Mouse (Mus musculus) liver, embryonic 12.5 days (tissue): ENCODE measurements at regions not wholly inside any gene's neighbourhood (a gene's known extent, or its start where the extent isn't known, plus 50 kb on each side); places are given as distances from the start of the nearest gene placed in this dataset.

Experiments
- ATAC-seq: fragments of 200-750 bp; cut with Nextera tagmentation; 2 replicates; pipeline ENCODE4 v1.8.0; 2017; ENCODE audit warnings: moderate number of reproducible peaks, mild to moderate bottlenecking, moderate library complexity
- H3K27ac ChIP-seq: fragments of 300-500 bp; sonication (generic); 2 replicates; pipeline ENCODE4 v1.5.1; 2016; ENCODE audit warnings: mild to moderate bottlenecking
- H3K27me3 ChIP-seq: fragments of 300-500 bp; sonication (generic); replicated peaks from 2 replicates; pipeline ENCODE4 v1.6.1; 2016; ENCODE audit warnings: mild to moderate bottlenecking, moderate library complexity
- H3K36me3 ChIP-seq: fragments of 300-500 bp; sonication (generic); 2 replicates; pipeline ENCODE4 v1.6.1; 2016; ENCODE audit warnings: mild to moderate bottlenecking, moderate library complexity
- H3K4me1 ChIP-seq: fragments of 300-500 bp; sonication (generic); 2 replicates; pipeline ENCODE4 v1.6.1; 2016
- H3K4me2 ChIP-seq: fragments of 300-500 bp; sonication (generic); 2 replicates; pipeline ENCODE4 v1.6.1; 2016; ENCODE audit warnings: mild to moderate bottlenecking, moderate library complexity
- H3K4me3 ChIP-seq: fragments of 300-500 bp; sonication (generic); 2 replicates; pipeline ENCODE4 v1.5.1; 2016; ENCODE audit warnings: mild to moderate bottlenecking, moderate library complexity
- H3K9ac ChIP-seq: fragments of 300-500 bp; sonication (generic); 2 replicates; pipeline ENCODE4 v1.6.1; 2016; ENCODE audit warnings: mild to moderate bottlenecking, moderate library complexity
- H3K9me3 ChIP-seq: fragments of 300-500 bp; sonication (generic); replicated peaks from 2 replicates; pipeline ENCODE4 v1.6.1; 2016; ENCODE audit warnings: mild to moderate bottlenecking, moderate library complexity
- WGBS: fragments of 180-500 bp; shearing (Covaris S2); methylation state at CpG from one replicate; pipeline ENCODE4 v1.1.7; 2016; ENCODE audit not compliant: insufficient replicate concordance; 5-methylcytosine and 5-hydroxymethylcytosine counted together

DNA sequence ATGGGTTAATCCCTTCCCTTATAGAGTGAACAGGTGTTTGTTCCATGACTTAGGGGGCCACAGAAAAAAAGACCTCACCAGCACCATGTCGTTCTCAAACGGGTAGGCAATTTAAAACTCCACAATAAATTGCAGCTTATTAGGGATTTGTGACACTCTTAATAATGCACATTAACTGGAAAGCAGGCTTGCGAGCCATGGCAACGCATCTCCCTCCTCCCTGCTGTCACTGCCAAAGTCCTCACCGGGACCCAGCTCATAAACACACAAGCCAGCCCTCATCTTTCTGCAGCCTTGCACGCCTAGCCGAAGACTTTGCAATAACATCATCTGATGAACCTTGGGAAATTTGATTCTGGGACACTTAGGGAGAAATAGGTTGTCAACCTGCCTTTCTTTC lies 152.3 kb upstream of the Dio3 start:
- Histone ChIP-seq H3K36me3 (no peaks in the 10 kb centered on the region), H3K4me3 (no peak overlapping the region), H3K4me2 (no peak overlapping the region), H3K27me3 (no peaks in the 10 kb centered on the region), H3K9ac (no peak overlapping the region), H3K4me1 (no peaks in the 10 kb centered on the region), H3K9me3 (no peaks in the 10 kb centered on the region), H3K27ac (no peak overlapping the region)
- WGBS, result 80% methylated on average over 7 of the region's 7 CpGs
- no peak for ATAC-seq

DNA sequence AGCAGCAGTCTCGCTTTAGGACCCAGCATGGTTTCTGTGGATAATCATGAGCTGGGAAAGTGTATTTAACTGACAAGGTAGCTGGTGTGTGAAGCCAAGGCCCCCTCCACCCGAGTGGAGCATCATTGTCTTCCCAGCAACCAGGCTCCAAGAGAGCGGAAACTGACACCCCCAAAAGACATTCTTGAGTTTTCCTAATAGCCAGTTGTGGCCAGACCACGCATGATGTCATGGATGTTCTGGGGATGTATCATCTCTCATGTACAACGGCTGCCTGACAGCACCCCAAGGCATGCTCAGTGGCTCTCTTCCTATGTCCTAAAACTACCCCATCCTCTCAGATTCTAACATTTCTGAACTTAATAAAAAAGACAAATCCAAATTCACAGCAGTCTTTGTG lies 133.5 kb upstream of the Dio3 start:
- WGBS, result 71% methylated on average over 5 of the region's 5 CpGs
- H3K36me3 ChIP-seq, result no peaks in the 10 kb centered on the region
- ATAC-seq, result no peak

DNA sequence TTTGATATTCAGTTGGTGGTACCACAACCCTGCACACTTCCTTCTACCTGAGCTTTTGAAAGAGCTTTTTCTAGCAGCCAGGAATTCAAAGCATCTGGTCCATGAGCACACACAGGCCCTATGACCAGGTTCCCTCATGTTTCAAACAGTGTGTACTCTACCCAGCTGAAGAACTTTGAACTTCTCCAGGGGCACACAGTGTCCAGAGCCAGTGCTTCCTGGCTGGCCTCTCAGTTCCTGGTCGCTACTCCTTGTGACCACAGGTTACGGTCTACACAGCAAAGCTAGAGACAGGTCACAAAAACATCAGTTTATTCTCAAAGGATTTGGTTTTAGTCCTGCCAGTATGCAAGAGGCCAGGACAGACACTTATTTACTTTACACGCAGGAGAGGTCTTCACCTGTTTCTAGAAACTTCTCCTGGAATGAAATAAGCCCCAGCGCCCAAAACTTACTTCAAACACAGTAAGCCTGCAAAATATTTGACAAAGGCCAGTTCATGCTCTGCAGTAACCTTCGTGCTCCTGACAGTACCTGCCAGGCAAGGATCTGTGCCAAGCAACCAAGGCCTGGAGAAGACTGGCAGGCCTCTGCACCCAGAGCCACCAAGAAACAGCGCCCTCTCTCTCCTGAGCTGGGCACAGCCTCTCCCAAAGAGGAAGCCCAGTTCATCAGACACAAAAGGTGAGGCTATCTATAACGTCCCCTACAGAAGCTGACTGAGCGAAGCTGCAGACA lies 124.5 kb upstream of the Dio3 start:
- peaks cover 5% of the 10 kb centered on the region; the same call in 1 of the 2 replicates for H3K9me3 ChIP-seq
- no peak for ATAC-seq
- H3K27ac ChIP-seq, result no peak overlapping the region

More for the DNA sequence above, 133.5 kb upstream of the Dio3 start:
- Histone ChIP-seq H3K27me3 (no peaks in the 10 kb centered on the region), H3K4me3 (no peak overlapping the region), H3K27ac (no peak overlapping the region), H3K4me2 (no peak overlapping the region), H3K9me3 (peaks cover 7% of the 10 kb centered on the region; the same call in 1 of the 2 replicates), H3K4me1 (no peaks in the 10 kb centered on the region), H3K9ac (no peak overlapping the region)

DNA sequence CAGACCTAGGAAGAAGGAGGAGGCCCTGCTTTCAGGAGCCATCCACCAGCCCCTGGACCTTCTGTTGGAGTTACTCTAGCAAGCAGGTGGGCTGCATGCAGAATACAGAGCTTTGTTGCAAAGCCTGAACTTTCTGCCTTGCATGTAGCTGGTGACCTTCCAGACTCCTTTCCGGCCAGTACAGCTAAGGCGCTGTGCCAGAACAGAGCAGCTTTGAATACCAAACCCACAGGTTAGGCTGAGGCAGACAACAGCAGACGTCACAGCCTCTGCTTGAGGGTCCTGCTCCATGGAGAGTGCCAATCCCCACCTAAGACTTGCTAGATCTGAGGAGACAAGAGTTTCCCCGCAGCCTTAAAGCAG lies 123.9 kb upstream of the Dio3 start:
- ATAC-seq, result no peak
- Histone ChIP-seq H3K27ac (no peak overlapping the region), H3K9me3 (no peaks in the 10 kb centered on the region), H3K4me2 (no peak overlapping the region), H3K9ac (no peak overlapping the region), H3K36me3 (no peaks in the 10 kb centered on the region), H3K4me1 (no peaks in the 10 kb centered on the region), H3K27me3 (no peaks in the 10 kb centered on the region), H3K4me3 (no peak overlapping the region)
- WGBS, result 53% methylated on average over 4 of the region's 4 CpGs

More for the DNA sequence above, 124.5 kb upstream of the Dio3 start:
- H3K4me1 ChIP-seq, result no peaks in the 10 kb centered on the region
- no peak overlapping the region for H3K4me2 ChIP-seq
- no peak overlapping the region for H3K9ac ChIP-seq
- H3K27me3 ChIP-seq, result no peaks in the 10 kb centered on the region
- no peak overlapping the region for H3K4me3 ChIP-seq
- no peaks in the 10 kb centered on the region for H3K36me3 ChIP-seq
- 64% methylated on average over 8 of the region's 8 CpGs for WGBS

DNA sequence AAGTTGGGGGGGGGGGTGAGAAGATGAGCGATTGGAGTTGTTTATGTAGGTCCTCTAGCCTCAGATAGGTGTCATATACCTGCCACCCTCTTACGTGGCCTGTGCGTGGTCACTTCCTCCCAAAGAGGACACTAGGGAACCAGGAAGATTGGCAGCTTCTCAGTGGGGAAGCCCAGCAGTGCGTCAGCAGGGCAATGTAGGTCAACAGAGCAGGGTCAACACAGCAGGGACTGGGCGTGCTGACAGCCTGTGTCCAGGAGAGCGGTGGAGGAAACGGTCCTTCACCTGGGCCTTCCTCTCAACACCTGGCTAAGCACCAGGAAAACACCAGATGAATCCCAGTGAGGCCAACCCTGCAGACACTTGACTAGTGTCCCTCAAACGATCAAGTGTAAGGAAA lies 122.4 kb upstream of the Dio3 start:
- WGBS, result 55% methylated on average over 8 of the region's 8 CpGs
- ATAC-seq, result peak; percentile 67
- Histone ChIP-seq H3K9ac (no peak overlapping the region), H3K4me2 (no peak overlapping the region), H3K4me3 (no peak overlapping the region), H3K9me3 (no peaks in the 10 kb centered on the region), H3K27ac (no peak overlapping the region), H3K27me3 (no peaks in the 10 kb centered on the region), H3K36me3 (no peaks in the 10 kb centered on the region), H3K4me1 (no peaks in the 10 kb centered on the region)

DNA sequence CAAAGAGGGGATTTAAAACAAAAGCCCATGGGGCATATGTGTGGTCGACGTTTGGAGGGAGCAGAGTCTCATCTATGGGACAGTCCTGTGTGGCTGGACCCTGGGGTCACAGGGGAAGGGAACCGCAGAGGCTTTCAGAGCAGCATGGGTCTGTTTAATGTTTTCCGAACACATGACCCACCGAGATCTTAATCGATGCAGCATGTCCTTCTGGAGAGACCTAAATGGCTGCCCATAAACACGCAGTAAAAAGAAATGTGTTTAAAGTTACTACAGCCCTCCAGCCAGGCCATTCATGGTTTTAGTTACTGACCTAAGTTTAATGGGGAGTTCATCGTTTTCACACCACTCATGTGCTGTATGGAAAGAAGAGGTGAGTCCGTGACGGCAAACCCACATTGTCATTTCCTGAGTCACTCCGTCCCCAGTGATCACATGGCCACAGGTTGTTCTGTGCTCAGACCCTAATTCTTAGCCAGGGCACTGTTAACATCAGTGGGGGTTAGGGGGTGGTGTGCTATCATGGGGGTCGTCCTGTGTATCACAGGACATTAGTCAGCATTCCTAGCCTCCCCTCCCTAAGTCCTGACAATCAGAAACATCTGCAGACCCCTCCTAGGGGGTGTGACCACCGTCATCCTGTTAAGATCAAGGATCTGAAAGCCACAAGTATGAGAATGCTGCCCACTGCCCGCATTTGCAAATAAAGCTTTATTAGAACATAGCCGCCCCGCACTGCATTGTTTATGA lies 120.7 kb upstream of the Dio3 start:
- no peak overlapping the region for H3K4me3 ChIP-seq
- ATAC-seq, result no peak
- H3K4me1 ChIP-seq, result no peaks in the 10 kb centered on the region
- H3K27ac ChIP-seq, result no peak overlapping the region
- no peaks in the 10 kb centered on the region for H3K9me3 ChIP-seq
- H3K9ac ChIP-seq, result no peak overlapping the region
- no peak overlapping the region for H3K4me2 ChIP-seq
- WGBS, result 62% methylated on average over 16 of the region's 16 CpGs
- no peaks in the 10 kb centered on the region for H3K27me3 ChIP-seq
- no peaks in the 10 kb centered on the region for H3K36me3 ChIP-seq

DNA sequence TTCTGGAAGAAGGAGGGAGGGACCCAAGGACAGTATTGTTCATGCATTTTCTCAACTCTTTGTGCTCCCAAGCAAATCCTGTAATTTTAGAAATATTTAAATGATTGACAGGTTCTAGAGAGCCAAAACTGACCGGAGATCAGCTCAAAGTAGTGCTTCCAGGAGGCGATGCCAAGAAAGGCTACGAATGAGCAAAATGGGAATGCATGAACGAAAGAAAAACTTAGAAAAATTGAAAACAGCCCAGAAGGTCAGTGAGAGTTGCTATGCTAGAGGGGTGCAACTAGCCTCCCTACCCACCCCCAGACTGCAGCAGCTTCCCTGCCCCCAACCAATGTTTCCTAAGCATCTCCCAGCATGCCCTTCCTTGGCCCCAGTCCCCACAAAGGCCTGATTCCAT lies 117.6 kb upstream of the Dio3 start:
- Histone ChIP-seq H3K4me1 (no peaks in the 10 kb centered on the region), H3K27ac (no peak overlapping the region), H3K27me3 (no peaks in the 10 kb centered on the region), H3K9me3 (no peaks in the 10 kb centered on the region), H3K4me3 (no peak overlapping the region), H3K36me3 (no peaks in the 10 kb centered on the region), H3K9ac (no peak overlapping the region), H3K4me2 (no peak overlapping the region)
- ATAC-seq, result no peak
- 75% methylated on average over 4 of the region's 4 CpGs for WGBS

DNA sequence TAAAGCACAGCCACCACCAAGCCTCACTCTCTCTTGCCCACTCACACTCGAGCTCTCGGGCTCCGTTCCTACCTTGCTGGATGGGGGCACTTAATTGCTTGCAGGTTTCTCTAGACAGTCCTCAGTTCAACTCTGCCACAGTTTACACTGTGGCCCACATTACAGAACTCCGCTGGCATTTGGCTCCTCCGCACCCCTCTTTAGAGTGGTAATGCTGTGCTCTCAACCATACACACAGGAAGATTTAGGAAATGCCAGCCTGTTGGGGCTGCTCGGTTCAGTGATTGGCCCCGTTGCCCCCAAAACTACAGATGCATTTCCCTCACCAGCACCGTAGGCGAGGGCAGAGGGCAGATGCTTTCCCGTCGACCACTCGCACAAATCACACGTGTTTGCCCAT lies 113.4 kb upstream of the Dio3 start:
- Histone ChIP-seq H3K27me3 (no peaks in the 10 kb centered on the region), H3K27ac (no peak overlapping the region), H3K4me1 (no peaks in the 10 kb centered on the region), H3K9me3 (no peaks in the 10 kb centered on the region), H3K9ac (no peak overlapping the region), H3K4me2 (no peak overlapping the region), H3K4me3 (no peak overlapping the region), H3K36me3 (no peaks in the 10 kb centered on the region)
- 71% methylated on average over 13 of the region's 13 CpGs for WGBS
- ATAC-seq, result no peak

DNA sequence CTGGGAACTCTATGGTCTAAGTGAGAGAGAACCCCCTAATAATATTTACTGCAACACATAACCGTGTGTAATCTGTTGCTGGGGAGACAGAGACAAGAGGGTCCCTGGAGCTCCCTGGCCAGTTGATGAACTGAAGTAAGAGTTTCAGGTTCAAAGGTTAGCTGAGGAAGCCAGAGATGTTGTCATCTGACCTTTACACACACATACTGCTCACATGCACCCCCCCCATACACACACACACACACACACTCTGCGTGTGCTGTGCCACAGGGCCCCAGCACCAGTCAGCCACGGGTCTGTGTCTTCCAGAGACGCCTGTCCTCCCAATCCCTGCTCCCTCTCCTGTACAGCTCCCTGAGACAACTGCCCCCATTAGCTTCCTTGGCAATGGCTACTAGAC lies 110.5 kb upstream of the Dio3 start:
- Histone ChIP-seq H3K27ac (no peak overlapping the region), H3K4me3 (no peak overlapping the region), H3K9ac (no peak overlapping the region), H3K4me2 (no peak overlapping the region), H3K36me3 (no peaks in the 10 kb centered on the region), H3K27me3 (no peaks in the 10 kb centered on the region), H3K4me1 (no peaks in the 10 kb centered on the region), H3K9me3 (no peaks in the 10 kb centered on the region)
- no peak for ATAC-seq
- 53% methylated on average over 4 of the region's 4 CpGs for WGBS

DNA sequence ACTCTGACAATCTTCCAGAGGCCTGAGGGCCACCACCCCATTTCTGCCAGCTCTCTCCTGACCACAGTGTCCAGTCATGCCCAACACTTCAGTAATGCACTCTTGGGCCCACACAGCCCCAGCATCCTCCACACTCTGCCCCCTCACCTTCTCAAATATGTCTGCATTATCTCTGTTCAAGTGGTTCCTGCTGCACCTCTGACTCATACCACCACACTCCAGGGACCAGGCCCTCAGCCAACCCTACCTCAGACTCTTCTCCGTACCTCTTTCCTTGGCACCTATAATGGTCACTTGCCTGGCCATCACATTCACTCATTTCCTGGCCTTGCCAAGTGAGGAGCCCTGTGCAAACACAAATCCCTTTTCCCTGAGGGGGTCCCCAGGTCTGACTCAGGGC lies 109.6 kb upstream of the Dio3 start:
- Histone ChIP-seq H3K9ac (no peak overlapping the region), H3K36me3 (no peaks in the 10 kb centered on the region), H3K4me2 (no peak overlapping the region), H3K4me1 (no peaks in the 10 kb centered on the region), H3K27me3 (no peaks in the 10 kb centered on the region), H3K4me3 (no peak overlapping the region), H3K27ac (no peak overlapping the region), H3K9me3 (no peaks in the 10 kb centered on the region)
- ATAC-seq, result no peak
- 60% methylated on average over 1 of the region's 1 CpGs for WGBS

DNA sequence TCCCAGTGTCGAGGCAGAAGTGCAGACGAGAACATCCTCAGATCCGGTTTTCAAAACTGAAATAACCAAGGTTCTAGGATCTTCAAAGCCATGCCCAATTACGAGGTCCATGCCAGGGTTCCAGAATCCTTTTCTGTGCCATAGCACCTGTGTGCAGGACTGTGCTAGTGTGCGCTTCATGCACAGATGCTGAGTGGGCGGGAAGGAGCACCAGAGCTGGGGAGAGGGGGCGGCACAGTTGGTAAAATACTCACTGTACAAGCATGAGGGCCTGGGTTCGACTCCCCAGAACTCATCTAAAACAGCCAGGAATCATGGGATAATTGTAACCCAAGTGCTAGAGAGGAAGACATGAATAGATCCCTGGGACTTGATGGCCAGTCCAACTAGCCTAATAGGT lies 108.4 kb upstream of the Dio3 start:
- Histone ChIP-seq H3K9me3 (no peaks in the 10 kb centered on the region), H3K27me3 (no peaks in the 10 kb centered on the region), H3K27ac (no peak overlapping the region), H3K4me1 (no peaks in the 10 kb centered on the region), H3K9ac (no peak overlapping the region), H3K36me3 (no peaks in the 10 kb centered on the region), H3K4me2 (no peak overlapping the region), H3K4me3 (no peak overlapping the region)
- ATAC-seq, result no peak
- WGBS, result 67% methylated on average over 8 of the region's 8 CpGs

DNA sequence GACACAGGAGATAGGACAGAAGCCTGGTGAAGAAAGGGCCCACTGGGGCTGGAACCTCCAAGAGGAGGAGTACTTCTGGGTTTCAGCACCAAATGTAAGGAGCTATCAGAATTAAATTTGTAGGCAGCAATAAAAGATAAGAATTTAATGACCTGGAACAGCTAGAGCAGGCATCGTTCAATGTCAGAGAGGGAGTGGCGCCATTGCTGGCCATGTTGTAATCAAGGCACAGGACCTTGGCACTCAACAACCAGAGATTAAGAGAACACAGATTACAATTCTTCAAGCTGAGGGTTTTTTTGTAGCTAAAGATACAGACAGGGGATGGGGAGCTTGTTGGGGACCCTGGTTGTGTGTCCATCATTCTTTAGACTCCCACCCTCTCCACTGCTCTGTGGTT lies 101.0 kb upstream of the Dio3 start:
- WGBS, result 81% methylated on average over 2 of the region's 2 CpGs
- Histone ChIP-seq H3K4me2 (no peak overlapping the region), H3K9ac (no peak overlapping the region), H3K36me3 (no peaks in the 10 kb centered on the region), H3K27me3 (0 out of 2 replicates have a peak, but pooled peaks cover 5% of the 10 kb centered on the region), H3K4me1 (no peaks in the 10 kb centered on the region), H3K27ac (no peak overlapping the region), H3K4me3 (no peak overlapping the region), H3K9me3 (no peaks in the 10 kb centered on the region)
- ATAC-seq, result no peak
